Mouse (Mus musculus): Measurements from ENCODE around the gene H13.

- TF ChIP-seq EP300 (IDR thresholded peaks at IDR 0.05; ENCODE audit: low read depth) (no peak), CTCF (IDR thresholded peaks at IDR 0.05; ENCODE audit: low read depth) (no peak)
These were observed 42.3 kb upstream of the H13 start, which contains the start of gene Rem1 for GRCm38 (mm10) chr2:152626774-152627591.

Measured in liver, embryonic 14.5 days (tissue).